Mouse (Mus musculus) testis, adult 2 months (tissue): ENCODE measurements around the gene Stambpl1. TPM values are rescaled to one million over a fixed set of nuclear protein-coding genes. Genes with fewer than 3 reads are reported as not detected.

Source experiments
- H3K27ac ChIP-seq: fragments of 200-500 bp; 2 replicates; pipeline ENCODE4 v1.5.1; 2012; ENCODE audit warnings: low read depth, low read length; ENCODE audit not compliant: control insufficient read depth, insufficient read depth
- H3K27me3 ChIP-seq: fragments of 200-500 bp; 2 replicates; pipeline ENCODE4 v1.6.1; 2012; ENCODE audit warnings: mild to moderate bottlenecking, low read length, moderate library complexity; ENCODE audit not compliant: control insufficient read depth, insufficient read depth
- H3K36me3 ChIP-seq: fragments of 200-500 bp; 2 replicates; pipeline ENCODE4 v1.6.1; 2012; ENCODE audit warnings: mild to moderate bottlenecking, low read length; ENCODE audit not compliant: control insufficient read depth, insufficient read depth
- H3K4me1 ChIP-seq: fragments of 200-500 bp; 2 replicates; pipeline ENCODE4 v1.6.1; 2012; ENCODE audit warnings: low read length; ENCODE audit not compliant: control insufficient read depth, insufficient read depth
- H3K4me3 ChIP-seq: fragments of 200-500 bp; 2 replicates; pipeline ENCODE4 v1.5.1; 2012; ENCODE audit warnings: low read depth, mild to moderate bottlenecking, low read length, moderate library complexity, mixed read lengths; ENCODE audit not compliant: control insufficient read depth
- CTCF ChIP-seq: fragments of 200-500 bp; IDR thresholded peaks from 2 replicates; pipeline ENCODE4 v1.5.1; 2012; ENCODE audit warnings: low read depth, mild to moderate bottlenecking, inconsistent platforms, low read length, moderate library complexity; ENCODE audit not compliant: control insufficient read depth, insufficient read depth, insufficient replicate concordance
- POLR2A ChIP-seq: fragments of 200-500 bp; IDR thresholded peaks from 2 replicates; pipeline ENCODE4 v1.6.1; 2012; ENCODE audit warnings: low read depth, mild to moderate bottlenecking, inconsistent platforms, low read length, moderate library complexity; ENCODE audit not compliant: control insufficient read depth
- polyA plus RNA-seq: library from polyadenylated mRNA; depleted of rRNA; stranded (reverse); fragments of >200 nt; gene quantifications from 2 replicates; pipeline ENCODE4 v1.2.3, GENCODE M21; 2012

Gene Stambpl1
- polyA plus RNA-seq, 1 experiment, result 38.0 TPM

DNA sequence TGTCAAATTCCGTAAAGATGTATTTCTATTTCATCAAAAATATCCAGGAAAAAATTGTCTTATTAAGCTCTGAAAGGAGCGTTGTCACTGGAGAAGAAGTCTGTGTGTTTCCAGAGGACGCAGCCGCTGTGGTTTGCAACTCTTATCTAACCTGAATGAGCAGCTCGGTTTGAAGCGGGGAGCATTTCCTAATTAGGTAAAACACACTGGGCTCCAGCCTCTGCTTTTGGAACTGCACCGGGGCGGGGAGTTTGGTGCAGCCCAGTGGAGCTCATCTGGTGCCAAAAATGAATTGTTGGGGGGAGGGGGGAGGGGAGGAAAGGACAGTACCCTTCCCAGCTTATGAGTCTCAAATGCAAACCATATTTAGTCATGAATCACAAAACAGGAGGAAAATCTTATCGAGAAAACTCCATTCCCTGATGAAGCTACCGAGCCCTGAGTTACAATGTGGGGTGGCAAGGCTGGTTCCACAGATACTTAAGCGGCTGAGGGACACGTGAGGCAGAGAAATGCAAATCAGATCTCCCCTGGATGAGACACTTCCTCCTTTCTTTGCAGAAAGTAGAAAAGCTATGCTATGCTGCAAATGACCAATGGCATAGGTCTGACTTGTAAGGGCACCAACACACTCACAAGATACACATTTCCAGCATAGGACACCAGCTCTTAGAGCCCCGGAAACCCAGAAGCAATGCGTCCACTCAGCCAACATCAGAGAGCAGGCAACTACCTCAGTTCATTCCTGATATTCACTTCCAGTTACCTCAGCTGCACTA is 62.3 kb downstream of the Stambpl1 start:
- TF ChIP-seq CTCF (no peak), POLR2A (no peak)
- Histone ChIP-seq H3K4me1 (0 out of 2 replicates have a peak, but pooled peaks cover 5% of the 10 kb centered on the region), H3K36me3 (no peaks in the 10 kb centered on the region), H3K27ac (peak overlapping the region; percentile 71), H3K4me3 (peak overlapping the region; percentile 54), H3K27me3 (no peaks in the 10 kb centered on the region)

DNA sequence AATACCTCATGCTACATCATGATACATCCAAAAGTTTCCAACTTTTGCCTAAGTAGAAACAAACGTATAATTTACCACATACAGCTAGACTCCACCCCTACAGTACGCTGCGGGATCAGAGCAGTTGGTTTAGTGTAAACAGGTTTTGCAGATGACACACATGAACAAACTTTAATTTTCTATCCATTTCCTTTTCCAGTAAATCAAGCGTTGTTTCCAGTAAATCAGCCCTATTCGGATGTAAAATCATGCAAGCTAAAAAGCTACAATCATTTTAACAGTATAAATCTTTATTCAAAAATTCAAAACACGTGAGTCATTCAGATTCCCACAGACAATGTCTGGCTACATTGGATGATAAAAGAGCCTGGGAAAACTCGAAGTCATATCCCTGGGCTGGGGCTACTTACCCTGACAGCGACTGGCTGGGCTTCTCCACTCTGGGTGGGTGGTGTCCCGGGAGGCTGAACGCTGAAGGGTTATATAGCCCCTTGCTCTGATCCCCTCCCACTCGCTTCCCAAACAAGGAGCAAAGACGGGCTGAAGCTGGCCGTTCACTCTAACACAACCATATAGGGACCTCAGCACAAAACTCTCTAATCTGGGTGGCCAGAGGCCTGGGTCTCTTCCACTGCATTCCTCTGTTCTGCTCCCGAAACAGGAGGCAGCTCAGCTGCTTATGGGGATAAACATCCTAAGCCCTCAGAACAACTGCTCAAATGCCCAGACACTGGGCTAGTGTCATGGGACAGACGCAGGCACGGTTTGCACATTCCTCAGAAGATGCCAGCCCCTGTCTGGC is 63.1 kb downstream of the Stambpl1 start, which contains the start of gene Acta2:
Acta2 (minus strand) TSS at position 711 of the 802 bp plus-strand sequence.
- Histone ChIP-seq H3K4me3 (peak within 1 kb of the TSS; percentile 54), H3K27ac (peak within 1 kb of the TSS; percentile 72)

DNA sequence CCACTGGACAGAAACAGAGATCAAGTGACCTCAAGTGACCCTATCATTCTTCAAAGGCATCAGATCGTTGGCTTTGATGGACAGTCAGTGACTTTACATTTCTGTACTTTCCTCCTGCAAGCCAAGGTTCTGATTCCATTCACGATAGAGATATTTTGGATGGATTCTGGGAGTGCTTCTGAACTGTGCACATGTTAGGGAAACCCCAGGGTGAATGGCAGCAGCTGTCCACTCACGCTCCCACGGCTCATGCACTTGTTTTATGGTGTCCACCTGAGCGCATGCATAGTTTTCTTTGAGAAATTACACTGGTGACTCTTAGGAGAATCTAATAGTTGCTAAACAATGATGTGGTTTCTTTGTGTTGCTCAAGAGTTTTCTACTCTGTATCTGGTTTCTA is 64.1 kb downstream of the Stambpl1 start:
- Histone ChIP-seq H3K27ac (no peak overlapping the region), H3K27me3 (no peaks in the 10 kb centered on the region), H3K4me1 (0 out of 2 replicates have a peak, but pooled peaks cover 5% of the 10 kb centered on the region), H3K36me3 (no peaks in the 10 kb centered on the region), H3K4me3 (no peak overlapping the region)
- no peak for TF ChIP-seq POLR2A
- no peak for TF ChIP-seq CTCF

More for the DNA sequence above, 63.1 kb downstream of the Stambpl1 start, which contains the start of gene Acta2:
- 0 out of 2 replicates have a peak, but pooled peaks cover 5% of the 10 kb centered on the region for H3K4me1 ChIP-seq
- H3K36me3 ChIP-seq, result no peaks in the 10 kb centered on the region
- H3K27me3 ChIP-seq, result no peaks in the 10 kb centered on the region
- TF ChIP-seq POLR2A (peak; percentile 53; the same call in 1 of the 2 replicates), CTCF (no peak)

DNA sequence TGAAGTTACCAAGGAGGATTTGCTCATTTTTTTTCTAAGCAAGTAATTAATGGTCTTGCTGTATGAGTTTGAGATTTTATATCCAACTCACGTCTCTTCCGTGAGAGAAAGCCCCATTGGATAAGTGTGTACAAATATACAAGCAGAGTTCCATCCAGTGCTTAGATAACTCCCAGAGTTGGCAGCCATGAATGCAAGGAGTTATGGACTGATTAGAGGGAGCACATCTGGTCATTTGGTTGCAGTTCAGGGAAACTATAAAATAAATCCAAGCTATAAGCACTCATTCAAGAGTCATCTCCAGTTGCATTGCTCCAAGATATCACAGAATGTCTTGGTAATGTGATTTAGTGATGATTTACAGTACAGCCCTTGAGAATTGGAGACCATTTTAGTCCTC is 64.9 kb downstream of the Stambpl1 start:
- no peaks in the 10 kb centered on the region for H3K27me3 ChIP-seq
- H3K4me3 ChIP-seq, result no peak overlapping the region
- H3K27ac ChIP-seq, result no peak overlapping the region
- H3K4me1 ChIP-seq, result 0 out of 2 replicates have a peak, but pooled peaks cover 5% of the 10 kb centered on the region
- no peak for TF ChIP-seq POLR2A
- no peaks in the 10 kb centered on the region for H3K36me3 ChIP-seq

- no peaks in the 10 kb centered on the region for H3K36me3 ChIP-seq
- H3K27ac ChIP-seq, result no peak overlapping the region
- H3K27me3 ChIP-seq, result no peaks in the 10 kb centered on the region
- H3K4me3 ChIP-seq, result no peak overlapping the region
- TF ChIP-seq POLR2A (no peak), CTCF (no peak)
- no peaks in the 10 kb centered on the region for H3K4me1 ChIP-seq
These were observed 70.4 kb downstream of the Stambpl1 start for GRCm38 (mm10) chr19:34262273-34262974.

DNA sequence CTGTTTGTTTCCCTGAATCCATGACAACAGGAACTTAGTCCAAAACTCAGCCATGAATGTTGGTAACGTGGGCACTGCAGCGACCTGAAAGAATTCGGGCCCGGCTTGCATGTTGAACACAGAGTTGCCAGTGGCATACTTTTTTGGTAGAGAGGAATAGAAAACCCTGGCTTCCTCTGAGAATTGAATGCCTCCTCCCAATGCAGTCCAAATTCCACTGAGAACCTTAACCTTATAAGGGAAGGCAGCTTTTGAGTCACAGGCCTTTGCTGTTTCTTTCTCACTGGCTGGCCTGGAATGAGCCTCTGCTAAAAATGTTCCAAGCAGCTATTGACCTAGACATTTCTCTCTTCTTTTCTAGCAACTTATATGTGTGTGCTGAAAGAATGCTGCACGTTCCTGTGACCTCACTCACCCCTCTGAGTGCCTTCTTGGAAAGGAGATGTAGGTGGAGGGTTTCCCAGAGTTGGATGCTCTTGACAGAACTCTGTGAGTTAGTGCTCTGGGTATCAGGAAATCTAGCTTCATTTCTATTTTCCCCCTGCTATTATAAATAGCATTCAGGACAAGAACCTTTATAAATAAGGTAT is 73.7 kb downstream of the Stambpl1 start:
- no peak for TF ChIP-seq POLR2A
- Histone ChIP-seq H3K36me3 (no peaks in the 10 kb centered on the region), H3K4me1 (peaks cover under 1% of the 10 kb centered on the region; the same call in 1 of the 2 replicates), H3K4me3 (no peak overlapping the region), H3K27me3 (no peaks in the 10 kb centered on the region), H3K27ac (no peak overlapping the region)
